Mouse (Mus musculus) NIH3T3 (cell line): Measurements from ENCODE around the gene Ppfia1.

ENCODE experiments used
- DNase-seq: peaks from one replicate; pipeline ENCODE4 v3.0.0-alpha.2; 2012; ENCODE audit warnings: low read depth

Ppfia1 gene

GRCm38 (mm10) chr7:144553237-144554122 is at the start of gene Ppfia1:
Ppfia1 (minus strand) TSS chr7:144553729.
- peak; percentile 97 for DNase-seq

DNA sequence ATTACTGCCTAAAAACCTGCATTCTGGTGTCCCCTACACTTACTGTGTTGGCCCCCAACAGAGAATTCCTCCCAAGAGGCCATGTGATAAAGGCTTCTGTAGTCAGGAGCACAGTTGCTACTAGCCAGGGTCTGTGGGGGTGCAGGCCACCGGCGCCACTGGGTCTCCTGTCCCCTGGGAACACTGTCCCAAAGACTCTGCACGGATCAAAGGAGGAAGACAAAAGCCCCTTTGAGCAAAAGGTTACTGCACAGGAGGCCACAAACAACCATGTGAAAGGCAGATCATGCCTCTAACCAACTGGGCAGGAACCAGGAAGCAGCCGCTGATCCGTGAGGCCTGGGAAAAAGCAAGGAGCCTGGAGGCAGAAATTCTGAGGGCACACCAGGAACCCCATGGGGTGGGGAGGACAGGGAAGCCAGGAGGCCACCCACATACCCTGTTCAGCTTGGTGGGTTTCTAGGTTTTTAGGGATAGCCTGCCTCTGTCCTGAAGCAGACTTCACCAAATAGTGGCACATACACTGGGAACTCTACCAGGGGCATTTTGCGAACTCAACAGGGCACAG is 46.9 kb upstream of the Ppfia1 start:
- DNase-seq, result no peak

- peak; percentile 28 for DNase-seq
Observed at GRCm38 (mm10) chr7:144589508-144589907, 36.0 kb upstream of the Ppfia1 start.

GRCm38 (mm10) chr7:144587291-144587690 is 33.8 kb upstream of the Ppfia1 start:
- peak; percentile 73 for DNase-seq

GRCm38 (mm10) chr7:144585648-144586047 is 32.1 kb upstream of the Ppfia1 start:
- DNase-seq, result peak; percentile 80

DNA sequence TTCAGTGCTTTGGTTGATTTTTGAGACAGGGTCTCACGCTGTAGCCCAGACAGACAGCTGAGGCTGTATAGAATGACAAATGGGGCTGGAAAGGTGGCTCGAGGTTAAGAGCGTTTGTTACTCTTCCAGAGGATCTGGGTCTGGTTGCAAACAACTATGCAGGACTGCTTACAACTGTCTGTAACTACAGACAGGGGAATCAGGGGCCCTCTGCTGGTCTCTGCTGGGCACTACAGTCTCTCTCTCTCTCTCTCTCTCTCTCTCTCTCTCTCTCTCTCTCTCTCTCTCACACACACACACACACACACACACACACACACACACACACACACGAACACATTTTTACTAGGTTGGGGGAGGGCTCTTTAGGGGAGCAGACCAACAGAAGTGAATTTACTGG is 30.1 kb upstream of the Ppfia1 start:
- DNase-seq, result peak; percentile 74

DNA sequence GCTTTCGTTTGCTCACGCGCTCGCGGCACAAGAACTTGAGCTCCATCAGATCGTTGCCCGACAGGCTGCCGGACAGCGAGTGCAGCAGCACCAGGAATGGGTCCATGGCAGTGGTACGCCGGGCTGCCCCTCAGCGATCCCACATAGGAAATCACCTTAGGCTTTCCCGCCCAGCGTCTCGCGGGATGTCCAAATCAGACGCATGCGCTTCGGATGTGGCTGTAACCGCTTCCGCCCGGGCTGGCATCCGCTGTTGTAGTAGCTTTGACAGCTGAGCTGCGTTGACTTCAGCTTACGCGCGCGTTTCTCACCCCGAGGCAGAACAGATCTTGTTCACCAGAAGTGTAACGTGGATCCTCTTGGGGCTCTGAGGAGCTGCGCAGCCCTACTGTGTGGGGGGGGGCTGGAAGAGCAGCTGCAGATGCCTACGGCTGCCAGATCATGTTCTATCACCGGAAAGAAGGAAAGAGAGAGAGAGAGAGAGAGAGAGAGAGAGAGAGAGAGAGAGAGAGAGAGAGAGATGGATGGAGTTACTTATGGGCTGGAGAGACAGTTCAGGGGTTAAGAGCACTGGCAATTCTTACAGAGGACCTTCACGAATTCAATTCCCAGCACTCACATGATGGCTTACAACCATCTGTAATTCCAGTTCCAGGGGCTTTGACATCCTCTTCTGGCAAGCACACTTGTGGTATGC is 28.9 kb upstream of the Ppfia1 start, which contains the start of gene Fadd:
Fadd (minus strand) TSS at position 180 of the 697 bp plus-strand sequence.
- DNase-seq, result peak; percentile 95

- DNase-seq, result peak; percentile 93
Observed at GRCm38 (mm10) chr7:144581559-144582283, 28.2 kb upstream of the Ppfia1 start.

GRCm38 (mm10) chr7:144577876-144578275 is 24.3 kb upstream of the Ppfia1 start:
- peak; percentile 83 for DNase-seq

GRCm38 (mm10) chr7:144572234-144572633 is 18.7 kb upstream of the Ppfia1 start:
- no peak for DNase-seq

GRCm38 (mm10) chr7:144571598-144571997 is 18.1 kb upstream of the Ppfia1 start:
- no peak for DNase-seq

- DNase-seq, result peak; percentile 91
Observed at GRCm38 (mm10) chr7:144569428-144569827, 15.9 kb upstream of the Ppfia1 start.

GRCm38 (mm10) chr7:144568091-144568490 is 14.6 kb upstream of the Ppfia1 start:
- DNase-seq, result no peak

DNA sequence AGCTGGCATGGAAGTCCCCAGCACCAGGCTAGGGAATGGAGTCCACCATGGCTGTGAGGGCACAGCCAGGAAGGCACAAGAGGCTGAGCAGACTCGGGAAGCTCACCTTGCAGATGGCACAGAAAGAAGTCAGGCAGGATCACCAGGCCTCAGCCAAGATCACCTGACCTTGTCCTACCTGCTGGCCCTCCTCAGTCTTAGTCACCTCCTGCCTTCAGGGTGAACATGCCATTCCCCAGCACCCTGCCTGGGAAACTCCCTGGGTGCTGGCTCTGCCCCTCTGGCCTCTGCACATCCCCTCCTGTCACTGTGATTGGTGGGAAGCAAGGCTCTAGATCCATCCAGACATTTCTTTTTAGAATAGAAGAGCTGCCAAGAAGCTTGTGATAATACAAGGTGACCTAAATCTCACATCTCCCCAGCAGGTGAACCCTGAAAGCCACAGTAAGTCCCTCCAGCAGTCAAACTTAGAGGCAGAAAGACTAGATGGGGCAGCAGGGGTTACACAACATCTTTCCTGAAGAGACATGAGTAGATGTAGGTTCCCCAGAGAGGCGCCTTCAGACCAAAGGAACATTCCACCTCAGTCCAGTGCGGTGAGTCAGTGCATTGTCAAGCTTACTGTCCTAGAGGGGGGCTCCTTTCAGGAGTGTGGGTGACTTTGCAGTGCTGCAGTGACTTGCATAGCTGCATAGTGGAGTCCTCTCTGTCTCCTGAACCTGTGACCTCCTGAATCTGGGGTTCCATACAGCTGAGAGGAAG is 13.6 kb upstream of the Ppfia1 start:
- DNase-seq, result peak; percentile 40

DNA sequence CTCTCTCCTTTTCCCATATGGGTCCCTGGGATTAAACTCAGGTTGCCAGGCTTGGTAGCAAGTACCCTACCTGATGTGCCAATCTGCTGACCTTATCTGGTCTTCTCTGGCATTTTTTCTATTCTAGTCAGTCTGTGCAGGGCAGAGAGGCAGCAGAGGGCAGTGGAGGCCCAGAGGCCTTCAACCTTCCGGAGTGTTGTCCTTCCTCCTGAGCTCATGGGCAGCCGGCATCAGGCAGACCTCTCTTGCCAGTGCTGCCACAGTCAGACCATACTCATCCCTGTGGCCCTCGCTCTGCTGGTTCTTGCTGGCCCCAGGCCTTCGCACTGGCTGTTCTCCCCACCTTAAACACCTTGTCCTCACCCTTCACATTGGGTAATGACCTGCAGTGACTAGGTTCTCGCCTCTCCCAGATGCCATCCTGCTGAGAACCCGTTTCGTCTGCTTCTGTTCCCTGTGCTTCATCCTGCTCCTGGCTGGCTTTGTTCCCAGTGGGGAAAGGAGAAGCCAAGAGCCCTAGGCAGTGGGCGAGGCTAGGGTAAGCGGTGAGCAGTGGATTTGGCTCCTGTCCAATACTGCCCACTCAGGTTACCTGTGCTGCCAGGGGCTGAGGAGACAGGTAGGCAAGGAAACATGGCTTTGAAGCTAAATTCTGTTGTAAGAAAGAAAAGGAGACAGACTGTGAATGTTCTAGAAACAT is 10.1 kb upstream of the Ppfia1 start:
- peak; percentile 62 for DNase-seq

- DNase-seq, result no peak
Observed at GRCm38 (mm10) chr7:144562016-144562415, 8.5 kb upstream of the Ppfia1 start.

DNA sequence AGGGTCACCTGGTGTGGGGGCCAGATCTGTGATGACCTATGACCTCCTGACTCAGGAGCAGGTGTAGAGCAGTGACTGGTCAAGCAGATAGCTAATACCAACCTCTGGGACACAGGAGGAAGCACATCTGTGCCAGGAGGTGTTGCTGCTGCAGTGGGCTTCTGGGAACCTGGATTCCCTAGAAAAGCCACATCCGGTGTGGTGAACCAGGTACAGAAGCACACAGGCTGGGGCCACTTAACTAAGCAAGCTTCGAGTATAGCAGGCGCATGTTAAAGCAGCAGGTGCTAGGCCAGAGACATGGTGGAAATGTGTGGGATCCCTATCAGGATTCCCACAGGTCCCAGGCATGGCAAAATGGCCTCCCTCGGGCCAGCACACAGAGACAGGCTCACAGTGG is 7.1 kb upstream of the Ppfia1 start:
- no peak for DNase-seq

- DNase-seq, result peak; percentile 31
Observed at GRCm38 (mm10) chr7:144558552-144558951, 5.0 kb upstream of the Ppfia1 start.

DNA sequence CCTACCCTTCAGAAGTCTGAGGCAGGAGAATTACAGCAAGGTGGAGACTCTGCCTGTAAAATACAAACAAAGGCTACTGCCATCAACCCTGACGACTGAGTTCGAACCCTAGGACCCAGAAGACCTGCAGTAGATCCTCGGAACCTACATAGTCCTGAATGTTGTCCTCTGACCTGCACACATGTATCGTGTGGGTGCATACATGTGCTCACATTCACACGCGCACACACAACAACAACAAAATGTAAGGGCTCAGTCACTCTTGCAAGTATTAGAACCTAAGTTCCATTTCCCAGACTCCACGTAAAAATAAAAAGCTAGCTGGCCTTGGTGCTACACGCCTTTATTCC is 569 bp upstream of the Ppfia1 start:
- no peak for DNase-seq

DNA sequence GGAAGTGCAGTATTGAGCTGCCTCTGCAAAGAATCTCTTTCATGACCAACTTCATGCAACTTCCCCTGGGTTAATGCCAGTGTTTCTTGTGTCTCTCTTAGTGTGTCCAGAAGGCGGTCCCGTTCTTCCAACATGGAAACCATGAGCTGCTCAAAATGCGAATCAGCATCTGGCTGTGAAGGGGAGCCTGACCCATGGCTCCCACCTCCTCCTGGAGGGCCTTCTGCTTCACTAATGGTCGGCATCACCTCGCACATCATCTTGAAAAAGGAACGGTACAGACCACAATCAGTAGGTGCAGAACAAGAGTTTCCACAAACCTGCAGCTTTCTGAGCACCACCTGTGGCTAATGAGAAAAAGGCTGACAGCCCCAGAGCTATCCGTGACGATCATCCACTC is 1.3 kb downstream of the Ppfia1 start:
- DNase-seq, result no peak

DNA sequence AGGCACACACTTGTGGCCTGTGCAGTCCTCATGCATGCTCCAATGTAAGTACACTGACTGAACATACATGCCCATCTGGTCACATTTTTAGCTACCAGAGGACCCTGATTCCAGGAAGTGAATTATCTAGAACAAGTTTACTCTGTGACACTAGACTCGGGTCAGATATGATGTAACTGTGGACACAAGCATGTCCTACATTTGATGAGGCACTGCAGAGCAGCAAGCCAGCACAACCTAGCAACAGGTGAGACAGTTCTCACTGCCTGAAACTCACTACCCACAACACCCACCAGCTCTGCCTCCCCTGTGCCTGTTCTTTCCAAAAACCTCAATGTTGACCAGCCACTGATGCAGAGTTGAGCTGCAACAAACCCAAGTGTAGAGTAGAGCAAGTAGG is 2.7 kb downstream of the Ppfia1 start:
- no peak for DNase-seq
